Mouse (Mus musculus): ENCODE results near the gene Lpcat2.

Lpcat2 gene

GRCm38 (mm10) chr8:92855171-92855894 lies at the start of gene Lpcat2:
Gene Lpcat2 (plus strand): TSS chr8:92855339.
- DNase-seq, result peak in 1 of 2 experiments; percentile 19

GRCm38 (mm10) chr8:92812773-92813172 lies 42.4 kb upstream of the Lpcat2 start:
- DNase-seq, result no peak

- DNase-seq, result no peak
Observed at GRCm38 (mm10) chr8:92815661-92816060, 39.5 kb upstream of the Lpcat2 start.

DNA sequence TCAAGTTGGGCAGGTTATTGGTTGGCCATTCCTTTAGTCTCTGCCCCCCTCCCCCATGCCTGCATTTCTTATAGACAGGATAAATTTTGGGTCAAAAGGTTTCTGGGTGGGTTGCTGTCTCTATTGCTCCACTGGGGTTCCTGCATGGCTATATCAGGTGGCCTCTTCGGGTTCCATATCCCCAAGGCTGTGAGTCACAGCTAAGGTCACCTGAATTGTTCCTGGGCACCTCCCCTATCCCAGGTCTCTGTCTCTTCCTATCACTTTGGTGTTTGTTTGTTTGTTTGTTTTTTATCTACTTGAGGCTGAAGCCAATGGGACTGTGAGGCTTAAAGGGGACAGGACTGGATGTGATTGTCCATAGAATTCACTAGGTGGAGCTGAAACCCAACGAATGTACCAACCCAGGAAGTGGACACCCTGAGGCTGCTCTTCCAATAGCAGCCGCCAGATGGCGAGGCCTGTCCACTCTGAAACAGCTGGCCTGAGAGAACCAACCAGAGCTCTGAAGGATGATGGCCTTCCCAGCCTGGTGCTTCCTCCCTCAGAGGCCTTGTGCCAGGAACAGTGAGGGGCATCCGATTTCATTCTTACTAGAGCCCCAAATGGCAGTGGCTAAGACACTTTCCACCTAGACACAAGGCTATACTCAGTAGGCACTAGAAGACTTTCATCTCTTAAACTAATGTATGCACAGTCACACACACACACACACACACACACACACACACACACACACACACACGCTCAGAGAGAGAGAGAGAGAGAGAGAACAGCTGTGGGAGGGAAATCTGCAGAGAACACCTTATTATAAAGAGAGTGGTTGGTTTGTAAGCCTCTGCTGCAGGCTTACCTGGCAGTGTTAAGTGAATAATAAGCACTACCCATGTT lies 37.0 kb upstream of the Lpcat2 start:
- peak; percentile 16 to 21 for DNase-seq

DNA sequence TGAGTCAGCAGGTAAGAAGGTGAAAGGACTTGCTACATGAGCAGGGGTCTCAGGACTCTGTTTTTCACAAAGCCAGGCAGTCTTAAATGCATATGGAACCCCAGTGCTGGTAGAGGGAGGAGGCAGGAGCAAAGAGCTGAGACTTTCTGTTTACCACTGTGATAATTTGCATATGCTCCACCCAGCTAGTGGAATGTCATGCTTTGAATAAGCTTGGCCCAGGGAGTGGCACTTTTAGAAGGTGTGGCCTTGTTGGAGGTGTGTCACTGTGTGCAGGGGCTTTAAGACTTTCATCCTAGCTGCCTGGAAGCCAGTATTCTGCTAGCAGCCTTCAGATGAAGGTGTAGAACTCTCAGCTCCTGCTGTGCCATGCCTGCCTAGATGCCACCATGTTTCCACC lies 34.0 kb upstream of the Lpcat2 start:
- no peak for DNase-seq

DNA sequence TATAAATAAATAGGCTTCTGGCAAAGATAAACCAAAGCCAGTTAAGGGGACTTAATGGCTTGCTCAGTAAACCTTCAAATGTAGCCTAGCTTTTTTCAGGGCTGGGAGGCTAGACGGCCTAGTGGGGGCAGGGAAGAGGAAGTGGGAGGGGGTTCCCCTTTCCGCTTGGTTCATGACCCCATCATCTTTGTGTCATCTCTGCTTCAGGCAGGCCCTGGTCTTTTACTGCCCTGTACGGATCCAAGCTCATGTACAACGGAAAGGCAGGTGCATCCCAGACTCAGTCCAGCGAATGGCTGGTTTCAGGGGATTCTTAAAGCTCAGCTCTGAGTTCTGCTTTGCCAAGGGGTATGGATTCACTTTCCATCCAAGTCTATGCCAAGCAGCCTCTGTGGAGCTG lies 32.8 kb upstream of the Lpcat2 start:
- DNase-seq, result no peak

DNA sequence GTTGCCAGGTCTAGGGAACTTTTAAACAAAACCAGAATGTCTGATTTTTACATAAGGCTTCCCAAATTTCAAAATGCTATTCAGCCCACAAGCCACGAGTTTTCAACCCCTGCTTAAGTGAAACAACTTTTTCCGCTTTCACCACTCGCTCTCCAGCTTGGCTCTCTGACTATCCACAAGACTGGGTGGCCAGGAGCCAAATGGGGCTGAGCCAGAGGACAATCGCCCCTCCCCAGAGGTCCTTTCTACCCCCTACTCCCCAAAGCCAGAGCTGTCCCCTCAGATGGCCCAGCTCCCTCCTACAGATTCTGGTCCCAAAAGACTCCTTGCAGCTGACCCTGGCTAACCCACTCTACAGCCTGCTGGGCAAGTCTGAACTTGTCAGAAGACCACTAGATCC lies 29.1 kb upstream of the Lpcat2 start:
- no peak for DNase-seq

DNA sequence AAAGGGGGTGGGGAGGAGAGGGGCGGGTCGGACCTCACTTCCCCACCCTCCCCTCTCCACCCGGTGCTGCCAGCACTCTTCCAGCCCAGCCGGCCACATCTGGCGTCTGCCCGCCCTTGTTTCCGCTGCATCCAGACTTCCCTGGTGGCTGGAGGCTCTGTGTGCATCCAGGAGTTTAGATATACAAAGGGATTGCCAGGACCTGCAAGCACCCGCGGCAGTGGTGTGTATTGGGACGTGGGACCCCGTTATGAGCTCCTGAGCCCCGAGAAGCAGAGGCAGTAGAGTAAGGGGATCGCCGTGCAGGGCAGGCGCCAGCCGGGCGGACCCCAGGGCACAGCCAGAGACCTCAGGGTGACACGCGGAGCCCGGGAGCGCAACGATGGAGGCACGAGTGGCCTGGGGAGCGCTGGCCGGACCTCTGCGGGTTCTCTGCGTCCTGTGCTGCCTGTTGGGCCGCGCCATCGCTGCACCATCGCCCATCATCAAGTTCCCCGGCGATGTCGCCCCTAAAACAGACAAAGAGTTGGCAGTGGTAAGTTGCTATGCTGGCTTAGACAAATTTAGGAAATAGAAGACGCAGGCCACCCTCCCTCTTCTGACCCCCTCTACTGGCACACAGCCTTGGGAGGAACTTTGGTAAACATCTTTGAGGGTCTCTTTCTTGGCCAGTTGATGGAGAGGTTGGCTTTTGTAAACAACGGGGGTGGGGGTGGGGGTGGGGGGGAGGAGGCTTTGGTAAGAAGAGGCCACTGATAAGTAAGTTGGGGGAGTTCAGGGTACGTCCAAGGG lies 27.7 kb upstream of the Lpcat2 start, which contains the start of gene Mmp2:
Mmp2 (plus strand) TSS at position 49 of the 792 bp plus-strand sequence.
- no peak for DNase-seq

DNA sequence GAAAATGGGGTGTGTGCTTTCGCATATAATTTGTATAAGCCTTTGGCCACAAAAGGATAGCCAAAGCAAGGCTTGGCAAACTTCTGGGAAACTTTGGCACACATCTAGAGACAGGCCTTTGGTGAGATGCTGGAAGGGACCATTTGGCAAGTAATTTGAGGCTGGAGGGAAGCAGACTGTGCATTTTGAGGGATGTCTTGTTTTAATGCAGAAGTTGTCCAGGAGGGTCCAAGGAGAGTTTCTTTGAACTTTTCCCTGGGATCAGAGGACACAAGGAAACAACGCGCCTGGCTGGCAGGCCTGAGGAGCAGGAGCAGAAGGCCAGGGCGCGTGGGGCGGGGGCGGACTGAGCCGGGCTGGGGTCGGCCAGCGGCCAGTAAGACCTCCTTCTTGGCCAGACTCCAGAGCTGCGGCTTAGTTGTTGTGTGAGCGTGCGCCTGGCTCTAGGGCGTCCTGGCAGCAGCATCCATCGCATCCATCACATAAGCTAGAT lies 26.8 kb upstream of the Lpcat2 start:
- DNase-seq, result no peak

DNA sequence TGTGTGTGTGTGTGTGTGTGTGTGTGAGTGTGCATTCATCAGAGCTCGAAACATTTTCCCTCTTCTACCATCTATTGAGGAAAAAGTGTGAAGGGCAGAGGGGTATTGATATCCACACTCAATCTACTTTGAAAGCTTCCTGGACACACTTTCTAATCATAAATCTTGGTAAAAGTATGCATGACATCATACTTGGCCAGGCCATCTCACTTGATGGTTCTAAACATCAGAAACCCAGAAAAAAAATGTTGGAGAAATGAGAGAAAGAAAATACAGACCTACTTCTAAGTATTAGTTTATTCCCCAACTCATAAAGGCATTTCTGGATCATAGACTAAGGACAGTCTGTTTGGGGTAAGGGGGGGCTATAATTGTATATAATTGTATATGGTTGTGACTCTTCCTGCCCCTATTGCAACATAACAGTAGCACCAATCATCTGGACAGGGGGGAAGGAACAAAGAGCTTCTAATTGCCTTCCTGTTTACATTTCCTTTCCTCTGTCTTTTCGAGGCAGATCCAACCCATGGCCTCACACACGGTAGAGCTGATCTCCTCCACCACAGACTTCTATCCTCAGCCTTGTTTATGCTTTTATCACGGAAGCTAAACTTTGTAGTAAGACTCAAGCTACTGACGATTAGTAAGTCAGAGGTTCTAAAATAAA lies 20.9 kb upstream of the Lpcat2 start:
- no peak for DNase-seq

DNA sequence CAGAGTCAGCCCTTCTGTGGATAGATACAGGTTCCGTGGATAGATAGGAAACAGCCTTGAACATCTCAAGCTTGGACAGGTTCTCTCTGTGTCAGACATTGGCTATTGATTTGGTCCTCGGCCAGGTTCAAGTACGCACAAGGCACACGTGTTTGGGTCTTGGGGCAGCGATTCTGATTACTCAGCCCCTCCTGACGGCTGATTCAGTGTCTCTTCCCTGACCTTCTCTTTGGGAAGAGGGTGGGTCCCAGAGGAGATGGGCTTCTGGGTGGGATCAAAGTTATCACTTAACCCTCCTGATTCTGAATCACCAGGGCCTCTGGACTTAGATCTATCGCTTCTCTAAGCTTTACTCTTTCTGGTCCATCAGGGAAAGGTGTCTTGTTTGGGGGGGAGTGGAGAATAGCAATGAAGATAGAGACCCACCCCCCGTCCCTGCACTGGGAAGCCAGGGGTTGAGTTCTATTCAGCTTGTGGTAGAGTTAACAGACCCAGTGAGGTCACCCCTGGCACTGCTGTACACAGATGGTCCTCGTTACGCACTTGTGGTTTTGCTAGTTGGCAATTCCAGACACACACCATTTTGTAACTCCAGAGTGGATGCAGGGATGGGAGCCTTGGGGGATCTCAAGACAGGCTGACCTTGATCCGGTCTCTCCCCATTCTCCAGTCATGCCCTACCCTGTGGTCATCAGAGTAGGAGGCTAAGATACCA lies 20.2 kb upstream of the Lpcat2 start:
- DNase-seq, result no peak

GRCm38 (mm10) chr8:92835901-92836300 lies 19.2 kb upstream of the Lpcat2 start:
- DNase-seq, result no peak

- no peak for DNase-seq
Observed at GRCm38 (mm10) chr8:92838616-92839015, 16.5 kb upstream of the Lpcat2 start.

GRCm38 (mm10) chr8:92839161-92839560 lies 16.0 kb upstream of the Lpcat2 start:
- DNase-seq, result no peak

- no peak for DNase-seq
Observed at GRCm38 (mm10) chr8:92839876-92840275, 15.3 kb upstream of the Lpcat2 start.

DNA sequence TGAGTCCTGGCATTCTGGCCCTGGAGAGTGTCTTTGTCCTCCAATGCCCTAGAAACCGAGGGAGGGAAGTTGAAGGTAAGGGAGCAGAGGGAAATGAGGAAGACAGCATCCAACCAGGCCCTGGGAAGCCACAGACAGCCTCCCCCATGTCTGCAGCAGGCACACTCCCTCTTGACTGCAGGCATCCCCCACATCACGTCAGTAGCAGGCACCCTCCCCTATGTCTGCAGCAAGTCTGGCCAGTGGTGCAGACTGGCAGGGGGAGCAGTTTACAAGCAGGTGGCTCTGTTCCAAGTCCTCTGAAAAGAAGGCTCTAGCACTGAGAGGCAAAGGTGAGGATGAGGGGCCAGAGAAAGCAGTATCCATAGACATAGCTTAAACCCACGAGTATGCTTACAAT lies 8.5 kb upstream of the Lpcat2 start:
- no peak for DNase-seq

DNA sequence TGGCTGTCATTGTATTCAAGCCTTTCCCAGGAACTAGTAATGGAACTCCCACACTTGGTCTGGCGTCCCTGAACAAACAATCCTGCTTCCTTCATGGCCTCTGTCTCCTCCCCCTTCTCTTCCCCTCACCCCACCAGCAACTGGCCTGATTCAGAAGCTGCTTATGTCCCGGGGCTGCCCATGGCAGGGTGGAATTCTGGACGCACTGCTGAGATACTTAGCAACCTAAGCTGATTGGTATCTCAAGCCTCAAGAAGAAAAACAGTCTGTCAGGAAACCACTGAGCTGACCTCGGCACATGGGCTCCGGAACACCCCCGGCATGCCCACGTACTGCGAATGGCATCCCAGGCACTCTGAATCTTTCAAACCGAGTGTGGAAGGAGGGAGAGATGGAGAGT lies 7.8 kb upstream of the Lpcat2 start:
- no peak for DNase-seq

DNA sequence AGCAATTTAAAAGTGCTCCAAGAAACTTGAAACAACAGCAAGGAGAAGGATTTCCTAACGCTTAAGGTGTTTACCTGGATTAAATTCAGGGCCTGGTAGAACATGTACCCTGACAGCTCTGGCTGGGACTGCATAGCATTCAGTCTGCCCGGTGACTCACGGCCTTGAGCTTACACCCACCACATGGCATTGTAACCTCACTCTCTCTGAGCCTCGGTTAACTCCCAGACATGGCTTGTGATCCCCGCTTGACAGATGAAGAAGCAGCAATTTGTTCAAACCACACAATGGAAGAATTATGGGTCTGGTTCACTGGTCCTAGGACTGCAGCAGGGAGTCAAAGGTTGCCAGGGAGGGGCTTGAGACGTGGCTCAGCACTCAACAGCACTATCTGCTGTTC lies 5.9 kb upstream of the Lpcat2 start:
- no peak for DNase-seq

DNA sequence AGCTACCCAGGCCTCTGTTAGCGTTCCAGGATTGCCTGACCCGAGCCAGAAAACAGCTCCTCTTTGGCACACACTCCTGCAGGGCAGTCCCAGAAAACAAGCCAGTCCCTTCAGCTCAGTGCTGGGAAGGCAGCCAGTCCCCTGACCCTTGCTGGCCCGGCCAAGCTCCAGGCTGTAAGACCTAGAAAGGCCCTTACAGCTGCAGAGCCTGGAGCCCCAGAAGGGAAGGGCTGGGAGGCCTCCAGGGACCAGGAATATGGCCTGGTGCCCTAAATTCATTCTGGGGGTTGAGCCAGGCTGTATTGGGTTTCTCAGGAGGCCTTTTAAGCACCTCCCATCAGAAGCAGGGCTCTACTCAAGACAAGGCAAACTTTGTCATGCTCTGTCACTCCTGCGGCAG lies 4.9 kb upstream of the Lpcat2 start:
- no peak for DNase-seq

GRCm38 (mm10) chr8:92851381-92851780 lies 3.8 kb upstream of the Lpcat2 start:
- DNase-seq, result no peak

DNA sequence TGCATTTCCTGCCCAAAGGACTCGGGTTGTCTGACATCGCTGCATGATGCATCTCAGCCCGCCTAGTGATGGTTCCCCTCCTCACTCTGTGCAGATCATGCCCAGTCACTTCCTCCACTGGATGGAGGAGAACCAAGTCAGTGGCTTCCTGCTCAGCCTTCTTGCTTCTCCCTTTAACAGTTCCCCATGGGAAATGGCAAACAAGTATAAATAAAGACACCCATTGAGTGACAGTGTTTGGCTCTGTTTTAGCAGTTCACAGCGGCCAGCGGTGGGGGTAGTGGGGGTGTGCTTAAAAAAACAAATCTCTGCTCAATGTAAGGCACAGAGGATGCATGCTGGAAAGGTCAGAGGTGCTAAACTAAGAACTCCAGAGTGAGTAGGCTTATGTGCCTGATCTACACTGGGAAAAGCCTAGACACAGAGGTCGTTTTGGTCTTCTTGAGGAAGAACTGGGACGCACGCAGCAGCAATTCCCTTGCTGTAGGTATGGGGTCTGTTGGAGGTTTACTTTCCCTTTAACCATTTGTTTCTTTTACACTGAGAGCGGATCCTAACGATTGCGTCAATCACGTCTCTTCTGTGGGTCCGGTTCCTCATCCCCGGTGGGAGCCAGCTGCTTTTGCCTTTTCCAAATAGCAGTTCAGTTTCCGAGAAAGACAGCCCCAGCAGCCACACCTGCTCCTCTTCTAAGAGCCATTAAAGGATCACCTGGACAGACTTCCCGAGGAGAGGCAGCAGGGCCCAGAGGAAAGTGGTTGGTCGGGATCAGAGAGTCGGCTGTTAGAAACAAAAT lies 1.8 kb upstream of the Lpcat2 start:
- no peak for DNase-seq
